Mouse (Mus musculus): Measurements from ENCODE around the gene Capn7. TPM values are rescaled to one million over a fixed set of nuclear protein-coding genes. Genes with fewer than 3 reads are reported as not detected.

Gene Capn7
- total and polyA plus RNA-seq, 2 experiments from 2014 or later = 51.4 to 71.3 TPM

- Histone ChIP-seq H3K27ac (ENCODE audit: low read depth, low read length) (no peak overlapping the region), H3K9me3 (ENCODE audit: low read length) (no peaks in the 10 kb centered on the region), H3K9ac (0 out of 2 replicates have a peak overlapping the region, but pooled peaks have one; percentile 18), H3K4me1 (ENCODE audit: insufficient read depth) (no peaks in the 10 kb centered on the region), H3K4me2 (ENCODE audit: low read depth) (peak overlapping the region; percentile 49), H3K36me3 (ENCODE audit: insufficient read depth) (no peaks in the 10 kb centered on the region), H3K27me3 (ENCODE audit: insufficient read depth, low read length) (no peaks in the 10 kb centered on the region), H3K4me3 (ENCODE audit: low read depth, low read length) (no peak overlapping the region)
- ATAC-seq = no peak
- WGBS = 62% methylated on average over 4 of the region's 4 CpGs
- DNase-seq = no peak
- TF ChIP-seq CTCF (IDR thresholded peaks at IDR 0.05; ENCODE audit: low read depth) = no peak
These were observed 13.2 kb upstream of the Capn7 start for GRCm38 (mm10) chr14:31323189-31323588.

GRCm38 (mm10) chr14:31323849-31324792 is 12.3 kb upstream of the Capn7 start, which contains the start of gene Dnah1:
Gene Dnah1, minus strand, starts transcription at chr14:31323896.
- ATAC-seq = 0 out of 2 replicates have a peak, but pooled peaks have one; percentile 43

GRCm38 (mm10) chr14:31324851-31325250 is 11.6 kb upstream of the Capn7 start:
- TF ChIP-seq CTCF (IDR thresholded peaks at IDR 0.05; ENCODE audit: low read depth) = no peak
- Histone ChIP-seq H3K4me1 (ENCODE audit: insufficient read depth) (no peaks in the 10 kb centered on the region), H3K9me3 (ENCODE audit: low read length) (no peaks in the 10 kb centered on the region), H3K36me3 (ENCODE audit: insufficient read depth) (no peaks in the 10 kb centered on the region), H3K27me3 (ENCODE audit: insufficient read depth, low read length) (no peaks in the 10 kb centered on the region), H3K27ac (ENCODE audit: low read depth, low read length) (no peak overlapping the region), H3K4me3 (ENCODE audit: low read depth, low read length) (no peak overlapping the region), H3K4me2 (ENCODE audit: low read depth) (no peak overlapping the region), H3K9ac (no peak overlapping the region)
- ATAC-seq = no peak
- DNase-seq = no peak
- 72% methylated on average over 10 of the region's 10 CpGs for WGBS

More at GRCm38 (mm10) chr14:31323849-31324792, 12.3 kb upstream of the Capn7 start, which contains the start of gene Dnah1:
- peak within 1 kb of the TSS; percentile 17 for H3K4me3 ChIP-seq (ENCODE audit: low read depth, low read length)
- TF ChIP-seq CTCF (IDR thresholded peaks at IDR 0.05; ENCODE audit: low read depth) = no peak
- 0 out of 2 replicates have a peak within 1 kb of the TSS, but pooled peaks have one; percentile 18 for H3K9ac ChIP-seq
- 36% methylated on average over 28 of the region's 28 CpGs for WGBS
- peak within 1 kb of the TSS; percentile 49 for H3K4me2 ChIP-seq (ENCODE audit: low read depth)
- peak; percentile 6 for DNase-seq
- no peaks in the 10 kb centered on the region for H3K9me3 ChIP-seq (ENCODE audit: low read length)
- H3K36me3 ChIP-seq (ENCODE audit: insufficient read depth) = no peaks in the 10 kb centered on the region
- no peaks in the 10 kb centered on the region for H3K4me1 ChIP-seq (ENCODE audit: insufficient read depth)
- no peaks in the 10 kb centered on the region for H3K27me3 ChIP-seq (ENCODE audit: insufficient read depth, low read length)
- H3K27ac ChIP-seq (ENCODE audit: low read depth, low read length) = no peak within 1 kb of the TSS

- H3K27me3 ChIP-seq (ENCODE audit: insufficient read depth, low read length) = no peaks in the 10 kb centered on the region
- TF ChIP-seq CTCF (IDR thresholded peaks at IDR 0.05; ENCODE audit: low read depth) = no peak
- WGBS = 52% methylated on average over 5 of the region's 5 CpGs
- no peak overlapping the region for H3K27ac ChIP-seq (ENCODE audit: low read depth, low read length)
- H3K4me1 ChIP-seq (ENCODE audit: insufficient read depth) = no peaks in the 10 kb centered on the region
- H3K9ac ChIP-seq = no peak overlapping the region
- H3K36me3 ChIP-seq (ENCODE audit: insufficient read depth) = no peaks in the 10 kb centered on the region
- DNase-seq (no peak), ATAC-seq (no peak)
- no peak overlapping the region for H3K4me2 ChIP-seq (ENCODE audit: low read depth)
- H3K4me3 ChIP-seq (ENCODE audit: low read depth, low read length) = no peak overlapping the region
- no peaks in the 10 kb centered on the region for H3K9me3 ChIP-seq (ENCODE audit: low read length)
These were observed 10.9 kb upstream of the Capn7 start for GRCm38 (mm10) chr14:31325551-31325950.

GRCm38 (mm10) chr14:31326770-31327169 is 9.7 kb upstream of the Capn7 start:
- Histone ChIP-seq H3K4me3 (ENCODE audit: low read depth, low read length) (no peak overlapping the region), H3K27me3 (ENCODE audit: insufficient read depth, low read length) (no peaks in the 10 kb centered on the region), H3K4me2 (ENCODE audit: low read depth) (no peak overlapping the region), H3K9me3 (ENCODE audit: low read length) (no peaks in the 10 kb centered on the region), H3K4me1 (ENCODE audit: insufficient read depth) (no peaks in the 10 kb centered on the region), H3K27ac (ENCODE audit: low read depth, low read length) (no peak overlapping the region), H3K36me3 (ENCODE audit: insufficient read depth) (no peaks in the 10 kb centered on the region), H3K9ac (no peak overlapping the region)
- no peak for DNase-seq
- TF ChIP-seq CTCF (IDR thresholded peaks at IDR 0.05; ENCODE audit: low read depth) = no peak
- ATAC-seq = no peak
- WGBS = 74% methylated on average over 7 of the region's 7 CpGs

- 98% methylated on average over 1 of the region's 1 CpGs for WGBS
- no peak for ATAC-seq
- Histone ChIP-seq H3K27me3 (ENCODE audit: insufficient read depth, low read length) (no peaks in the 10 kb centered on the region), H3K27ac (ENCODE audit: low read depth, low read length) (no peak overlapping the region), H3K36me3 (ENCODE audit: insufficient read depth) (no peaks in the 10 kb centered on the region), H3K4me2 (ENCODE audit: low read depth) (no peak overlapping the region), H3K9ac (no peak overlapping the region), H3K4me3 (ENCODE audit: low read depth, low read length) (no peak overlapping the region), H3K4me1 (ENCODE audit: insufficient read depth) (no peaks in the 10 kb centered on the region), H3K9me3 (ENCODE audit: low read length) (no peaks in the 10 kb centered on the region)
- no peak for TF ChIP-seq CTCF (IDR thresholded peaks at IDR 0.05; ENCODE audit: low read depth)
- no peak for DNase-seq
These were observed 9.2 kb upstream of the Capn7 start for GRCm38 (mm10) chr14:31327196-31327595.

- Histone ChIP-seq H3K27ac (ENCODE audit: low read depth, low read length) (no peak overlapping the region), H3K9me3 (ENCODE audit: low read length) (no peaks in the 10 kb centered on the region), H3K36me3 (ENCODE audit: insufficient read depth) (no peaks in the 10 kb centered on the region), H3K4me2 (ENCODE audit: low read depth) (no peak overlapping the region), H3K4me1 (ENCODE audit: insufficient read depth) (no peaks in the 10 kb centered on the region), H3K9ac (no peak overlapping the region), H3K27me3 (ENCODE audit: insufficient read depth, low read length) (no peaks in the 10 kb centered on the region), H3K4me3 (ENCODE audit: low read depth, low read length) (no peak overlapping the region)
- WGBS = 86% methylated on average over 4 of the region's 4 CpGs
- ATAC-seq (no peak; the same call in 1 of the 2 replicates), DNase-seq (peak; percentile 7)
- TF ChIP-seq CTCF (IDR thresholded peaks at IDR 0.05; ENCODE audit: low read depth) = peak; percentile 49
These were observed 8.8 kb upstream of the Capn7 start for GRCm38 (mm10) chr14:31327681-31328080.

Data from forebrain, postnatal 0 days (tissue).